Mouse (Mus musculus) adrenal gland, adult (tissue): Measurements from ENCODE around the gene Nox1.
A peak's percentile ranks its signal among the peaks of the same experiment; 100 is the strongest.
"Not testable (repeated sequence)": the region's sequence is repeated elsewhere in the genome, so short reads cannot be mapped to it uniquely, and the experiment has no call there.

Experiments used
- DNase-seq, 2 experiments: peaks; one replicate each; pipeline ENCODE4 v3.0.0; 2022 to 2023; ENCODE audit warnings: low spot score in 1 of 2; ENCODE audit not compliant: inconsistent age in 2 of 2

The Nox1 gene

GRCm38 (mm10) chrX:134221856-134222255 lies at the start of gene Nox1:
Nox1 (minus strand) TSS chrX:134221956.
- peak in 1 of 2 experiments; percentile 14 for DNase-seq

GRCm38 (mm10) chrX:134262129-134262528 lies 40.4 kb upstream of the Nox1 start:
- DNase-seq = peak; percentile 40 to 72

GRCm38 (mm10) chrX:134261191-134261590 lies 39.4 kb upstream of the Nox1 start:
- peak; percentile 77 to 82 for DNase-seq

GRCm38 (mm10) chrX:134248202-134248601 lies 26.4 kb upstream of the Nox1 start:
- peak; percentile 77 to 81 for DNase-seq

GRCm38 (mm10) chrX:134245946-134246345 lies 24.2 kb upstream of the Nox1 start:
- DNase-seq = peak; percentile 55 to 73

- DNase-seq = no peak
Measured at GRCm38 (mm10) chrX:134238266-134238665, 16.5 kb upstream of the Nox1 start.

- DNase-seq = no peak
Measured at GRCm38 (mm10) chrX:134233048-134233447, 11.3 kb upstream of the Nox1 start.

- peak; percentile 19 to 53 for DNase-seq
Measured at GRCm38 (mm10) chrX:134220618-134221017, 1.1 kb downstream of the Nox1 start.

- no peak for DNase-seq
Measured at GRCm38 (mm10) chrX:134218161-134218560, 3.6 kb downstream of the Nox1 start.

- no peak for DNase-seq
Measured at GRCm38 (mm10) chrX:134211151-134211642, 10.6 kb downstream of the Nox1 start.

GRCm38 (mm10) chrX:134208491-134208890 lies 13.3 kb downstream of the Nox1 start:
- no peak for DNase-seq

GRCm38 (mm10) chrX:134187201-134187600 lies 34.6 kb downstream of the Nox1 start, which contains the start of gene Arl13a:
Arl13a (plus strand) TSS chrX:134187501.
- not testable (repeated sequence) for DNase-seq

- DNase-seq = no peak
Measured at GRCm38 (mm10) chrX:134174699-134175098, 47.1 kb downstream of the Nox1 start.

GRCm38 (mm10) chrX:134170584-134170983 lies 51.2 kb downstream of the Nox1 start:
- DNase-seq = no peak

- DNase-seq = no peak
Measured at GRCm38 (mm10) chrX:134163484-134163883, 58.3 kb downstream of the Nox1 start.

GRCm38 (mm10) chrX:134162826-134163225 lies 58.9 kb downstream of the Nox1 start:
- DNase-seq = no peak

GRCm38 (mm10) chrX:134162043-134162720 lies 59.6 kb downstream of the Nox1 start, which contains the start of gene Xkrx:
Xkrx (minus strand) TSS chrX:134162076.
- DNase-seq = no peak

GRCm38 (mm10) chrX:134160442-134160841 lies 61.3 kb downstream of the Nox1 start:
- no peak for DNase-seq

- no peak for DNase-seq
Measured at GRCm38 (mm10) chrX:134158151-134158550, 63.6 kb downstream of the Nox1 start.

- no peak for DNase-seq
Measured at GRCm38 (mm10) chrX:134141986-134142385, 79.8 kb downstream of the Nox1 start.

- DNase-seq = peak in 1 of 2 experiments; percentile 28
Measured at GRCm38 (mm10) chrX:134141551-134141950, 80.2 kb downstream of the Nox1 start.

- DNase-seq = no peak
Measured at GRCm38 (mm10) chrX:134140024-134140423, 81.7 kb downstream of the Nox1 start.

- DNase-seq = peak in 1 of 2 experiments; percentile 47
Measured at GRCm38 (mm10) chrX:134133821-134134220, 87.9 kb downstream of the Nox1 start.
